Mouse (Mus musculus) embryonic fibroblast, embryonic 13.5 days (primary cell): ENCODE data around the gene Raf1.
A peak's percentile ranks its signal among the peaks of the same experiment; 100 is the strongest.

Experiments
- CTCF ChIP-seq: IDR thresholded peaks from 2 replicates; pipeline ENCODE4 v1.5.1; 2011; ENCODE audit warnings: mild to moderate bottlenecking, control low read depth, low read length, moderate library complexity, borderline replicate concordance; ENCODE audit not compliant: insufficient read depth
- POLR2A ChIP-seq: IDR thresholded peaks from 2 replicates; pipeline ENCODE4 v1.6.1; 2011; ENCODE audit warnings: low read depth, mild to moderate bottlenecking, control low read depth, low read length, moderate library complexity

DNA sequence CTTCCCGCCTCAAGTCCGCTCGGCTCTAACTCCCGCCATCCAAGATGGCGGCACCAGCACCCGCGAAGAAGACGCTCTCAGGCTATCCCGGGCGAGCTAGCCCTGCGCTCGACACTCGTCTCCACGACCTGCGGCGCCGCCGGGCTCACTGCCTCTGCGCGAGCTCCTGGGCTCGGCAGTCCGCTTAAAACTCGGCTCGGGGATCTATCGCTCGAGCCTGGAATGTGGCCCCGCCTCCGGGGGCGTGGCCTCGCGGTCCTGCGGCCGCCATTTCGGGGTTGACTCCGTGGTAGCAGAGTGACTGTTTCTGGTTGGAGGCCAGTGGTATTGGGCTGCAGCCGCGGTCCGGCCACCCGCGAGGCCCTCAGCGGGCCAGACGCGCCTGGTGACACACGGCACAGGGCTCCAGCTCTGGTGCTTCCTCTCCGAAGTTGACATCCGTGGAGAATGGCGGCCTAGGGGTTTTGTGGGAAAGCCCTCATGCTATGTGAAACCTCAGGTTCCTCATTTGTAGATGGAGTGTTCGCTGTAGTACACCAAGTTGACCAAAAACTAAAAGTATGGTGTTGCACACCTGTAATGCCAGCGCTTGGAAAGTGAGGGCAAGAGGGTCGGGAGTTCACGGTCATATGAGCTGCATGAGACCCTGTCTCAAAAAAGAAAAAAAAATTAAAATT, at the start of gene Raf1:
- no peak for TF ChIP-seq CTCF
- TF ChIP-seq POLR2A: peak; percentile 90
